Mouse (Mus musculus) spleen, adult 2 months (tissue): ENCODE results near the gene Angptl2.

ENCODE experiments used
- CTCF ChIP-seq: fragments of 200-500 bp; IDR thresholded peaks from 2 replicates; pipeline ENCODE4 v1.5.1; 2011; ENCODE audit warnings: mild to moderate bottlenecking, inconsistent platforms; ENCODE audit not compliant: insufficient read depth, insufficient read length, insufficient replicate concordance; ENCODE audit errors: extremely low read depth
- POLR2A ChIP-seq: fragments of 200-500 bp; IDR thresholded peaks from 2 replicates; pipeline ENCODE4 v1.6.1; 2011; ENCODE audit warnings: low read depth, low read length, inconsistent platforms

- TF ChIP-seq CTCF (no peak), POLR2A (no peak)
Measured at GRCm38 (mm10) chr2:33233856-33234255, 18.0 kb downstream of the Angptl2 start.
